Mouse (Mus musculus) ES-E14 (cell line): ENCODE data around the gene Gtf2a1l. TPM values are rescaled to one million over a fixed set of nuclear protein-coding genes. Genes with fewer than 3 reads are reported as not detected.

ENCODE experiments used
- DNase-seq: peaks from one replicate; pipeline ENCODE4 v3.0.0-alpha.2; 2013; ENCODE audit warnings: low read depth, low spot score
- H3K27ac ChIP-seq: 2 replicates; pipeline ENCODE4 v1.5.1; 2012; ENCODE audit warnings: low read depth, mild to moderate bottlenecking, low read length, moderate library complexity, mixed read lengths; ENCODE audit not compliant: poor library complexity, insufficient read depth, severe bottlenecking
- H3K36me3 ChIP-seq: 2 replicates; pipeline ENCODE4 v1.6.1; 2012; ENCODE audit warnings: mild to moderate bottlenecking, low read length, moderate library complexity, mixed read lengths; ENCODE audit not compliant: control insufficient read depth, poor library complexity, insufficient read depth, severe bottlenecking
- H3K4me1 ChIP-seq, 2 experiments: fragments of 150-350 bp in 1 of 2; sonication (generic) in 1 of 2; 2 replicates each; pipeline ENCODE4 v1.6.1; 2012; ENCODE audit warnings: low read length in 2 of 2, mild to moderate bottlenecking in 1 of 2, mixed read lengths in 1 of 2; ENCODE audit not compliant: control insufficient read depth in 2 of 2, insufficient read depth in 2 of 2, poor library complexity in 1 of 2
- H3K4me3 ChIP-seq, 2 experiments: fragments of 150-350 bp in 1 of 2; sonication (generic) in 1 of 2; 2 replicates each; pipeline ENCODE4 v1.5.1; 2012; ENCODE audit warnings: low read length in 2 of 2, low read depth in 1 of 2, mild to moderate bottlenecking in 1 of 2, mixed read lengths in 1 of 2; ENCODE audit not compliant: insufficient read depth in 1 of 2, poor library complexity in 1 of 2, severe bottlenecking in 1 of 2
- H3K9ac ChIP-seq: 2 replicates; pipeline ENCODE4 v1.6.1; 2012; ENCODE audit warnings: low read depth, mild to moderate bottlenecking, low read length, mixed read lengths; ENCODE audit not compliant: poor library complexity, insufficient read depth, severe bottlenecking
- H3K9me3 ChIP-seq: fragments of 150-350 bp; sonication (generic); 2 replicates; pipeline ENCODE4 v1.6.1; 2012; ENCODE audit warnings: low read depth, mild to moderate bottlenecking, low read length; ENCODE audit not compliant: control insufficient read depth, insufficient read depth
- CHD2 ChIP-seq: IDR thresholded peaks from 2 replicates; pipeline ENCODE4 v1.6.1; 2014; ENCODE audit warnings: mild to moderate bottlenecking, low read depth, low read length, inconsistent platforms
- HCFC1 ChIP-seq: IDR thresholded peaks from 2 replicates; pipeline ENCODE4 v1.6.1; 2012; ENCODE audit warnings: low read length, inconsistent platforms, borderline replicate concordance; ENCODE audit not compliant: insufficient read depth
- MAFK ChIP-seq: IDR thresholded peaks from 2 replicates; pipeline ENCODE4 v1.6.1; 2014; ENCODE audit warnings: mild to moderate bottlenecking, low read depth, low read length, inconsistent platforms; ENCODE audit not compliant: insufficient read depth
- ZC3H11A ChIP-seq: IDR thresholded peaks from 2 replicates; pipeline ENCODE4 v1.6.1; 2012; ENCODE audit warnings: low read depth, mild to moderate bottlenecking, inconsistent platforms, low read length, borderline replicate concordance
- ZNF384 ChIP-seq: IDR thresholded peaks from 2 replicates; pipeline ENCODE4 v1.6.1; 2012; ENCODE audit warnings: low read depth, low read length, inconsistent platforms
- in situ Hi-C, 2 experiments: fragments of 600-800 bp; cut with MboI; formaldehyde crosslinking; loops; one replicate each; pipeline ENCODE4 v1.15.1; 2025; ENCODE audit warnings: low sequenced_read_pairs in 2 of 2, inconsistent platforms in 1 of 2; ENCODE audit not compliant: unreplicated experiment in 2 of 2
- total RNA-seq: library from RNA; depleted of rRNA; stranded (reverse); fragments of 300-350 nt; gene quantifications from 2 replicates; pipeline ENCODE4 v1.2.3, GENCODE M21; 2012; rRNA removed

The Gtf2a1l gene
- total RNA-seq, 1 experiment = 0.80 TPM

DNA sequence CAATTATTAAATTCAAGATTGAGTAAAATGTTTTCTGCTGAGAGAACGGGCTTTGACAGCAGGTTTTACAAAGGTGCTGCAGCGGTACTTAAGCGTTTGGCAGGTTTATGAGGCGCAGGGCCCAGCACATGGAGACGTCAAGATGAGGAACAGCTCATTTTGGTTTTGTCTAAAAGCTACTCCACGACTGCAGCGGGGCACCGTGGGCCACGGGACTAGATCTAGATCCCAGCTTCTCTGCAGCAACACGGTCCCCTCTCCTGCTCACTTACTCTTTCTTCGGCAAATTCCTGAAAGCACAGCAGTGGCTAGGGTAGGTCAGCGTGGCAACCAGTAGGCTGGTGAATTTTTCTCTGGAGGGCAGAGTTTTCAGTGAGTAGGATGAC, 85.0 kb downstream of the Gtf2a1l start:
- no peak for DNase-seq
- in situ Hi-C loops = loop anchor here in 1 of 2 experiments (5.0 kb wide), 1 partner anchor 101 kb away; no protein-coding TSS in a partner anchor
- no peak for TF ChIP-seq HCFC1
- no peak for TF ChIP-seq ZC3H11A
- Histone ChIP-seq H3K27ac (no peak overlapping the region), H3K4me1 (peaks cover 0 to 12% of the 10 kb centered on the region in 2 experiments; a peak in 2 of 4 replicates), H3K4me3 (no peak overlapping the region), H3K36me3 (no peaks in the 10 kb centered on the region), H3K9ac (no peak overlapping the region), H3K9me3 (no peaks in the 10 kb centered on the region)

DNA sequence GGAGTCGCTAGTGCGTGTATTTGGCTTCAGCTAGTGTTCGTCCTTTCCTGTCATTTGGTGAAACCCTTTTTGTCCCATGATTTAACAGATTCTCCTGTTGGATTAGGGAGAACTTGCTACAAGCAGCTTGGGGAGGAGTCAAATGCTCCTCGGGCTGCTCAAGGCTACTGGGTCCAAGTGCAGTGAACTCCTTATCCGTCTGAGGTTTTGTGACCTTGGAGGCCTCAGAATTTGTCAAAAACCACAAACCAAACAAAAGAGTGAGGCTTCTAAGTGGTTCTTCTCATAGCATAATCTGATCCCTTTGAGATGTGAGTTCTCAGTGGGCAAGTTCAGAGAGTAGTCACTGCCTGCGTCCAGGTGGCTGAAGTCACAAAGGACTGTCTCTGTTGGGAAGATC, 87.3 kb downstream of the Gtf2a1l start:
- Histone ChIP-seq H3K4me1 (peaks cover 0 to 12% of the 10 kb centered on the region in 2 experiments; a peak in 2 of 4 replicates), H3K9ac (no peak overlapping the region), H3K27ac (no peak overlapping the region), H3K9me3 (no peaks in the 10 kb centered on the region), H3K4me3 (no peak overlapping the region), H3K36me3 (no peaks in the 10 kb centered on the region)
- TF ChIP-seq ZNF384 = no peak
- TF ChIP-seq MAFK = no peak
- no peak for TF ChIP-seq ZC3H11A
- no peak for TF ChIP-seq HCFC1
- no peak for TF ChIP-seq CHD2
- in situ Hi-C loops = no loop called here
- no peak for DNase-seq

DNA sequence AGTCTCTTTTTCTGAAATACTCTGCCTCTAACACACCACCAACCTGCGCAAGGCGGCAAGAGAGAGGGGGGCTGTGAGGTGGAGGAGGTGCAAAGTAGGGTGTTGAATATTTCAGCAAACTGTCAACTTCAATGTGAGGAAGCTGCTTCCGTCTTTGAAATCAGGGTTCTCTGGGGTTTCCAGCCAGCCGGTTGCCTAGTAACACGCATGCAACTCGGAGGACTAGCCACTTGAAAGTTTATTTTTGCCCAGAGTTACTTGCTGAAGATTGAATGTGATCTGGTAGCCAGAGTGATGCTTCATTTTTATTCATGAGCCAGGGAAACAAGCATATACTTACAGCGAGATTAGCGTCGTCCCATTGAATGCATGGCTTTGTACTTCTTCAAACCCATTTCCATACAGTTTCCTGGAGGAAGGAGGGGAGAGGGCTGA, 89.6 kb downstream of the Gtf2a1l start:
- DNase-seq = no peak
- H3K27ac ChIP-seq = no peak overlapping the region
- peaks cover 0 to 6% of the 10 kb centered on the region in 2 experiments; a peak in 1 of 4 replicates for H3K4me1 ChIP-seq

DNA sequence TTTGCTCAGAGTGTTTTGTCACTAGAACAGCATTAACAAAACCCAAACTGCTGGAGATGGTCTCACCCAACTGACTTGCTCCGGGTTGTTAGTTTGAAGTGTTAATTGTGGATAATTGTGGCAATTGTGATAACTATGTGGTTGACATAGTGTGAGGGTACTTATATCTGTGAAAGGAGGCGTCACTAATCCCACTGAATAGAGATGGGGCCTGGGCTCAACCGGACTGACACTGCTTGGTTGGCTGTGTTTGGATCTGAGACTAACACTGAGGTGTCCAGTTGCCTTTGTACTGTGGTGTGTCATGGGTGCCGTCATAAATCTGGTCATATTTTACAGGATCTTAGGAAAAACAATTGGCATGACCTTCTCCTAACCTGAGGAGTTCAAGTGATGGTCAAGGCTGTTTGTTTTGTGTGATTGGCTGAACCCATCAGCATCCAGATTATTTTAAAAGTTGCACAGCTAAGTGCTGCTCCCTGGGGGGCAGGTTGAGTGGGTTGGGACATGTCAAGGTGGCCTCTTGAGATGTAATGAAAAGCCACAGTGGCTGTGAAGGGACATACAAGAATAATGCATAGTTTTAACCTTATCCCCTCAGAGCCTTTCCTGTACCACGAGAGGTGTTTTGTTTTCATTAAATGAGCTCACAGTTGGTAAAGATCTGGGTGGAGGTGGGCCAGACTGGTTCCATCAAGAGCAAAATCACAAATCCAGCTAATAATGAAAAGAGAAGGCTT, 95.1 kb downstream of the Gtf2a1l start:
- TF ChIP-seq ZC3H11A (no peak), HCFC1 (no peak), ZNF384 (no peak), CHD2 (no peak), MAFK (no peak)
- Histone ChIP-seq H3K36me3 (no peaks in the 10 kb centered on the region), H3K9ac (no peak overlapping the region), H3K4me3 (no peak overlapping the region), H3K27ac (no peak overlapping the region), H3K9me3 (no peaks in the 10 kb centered on the region), H3K4me1 (no peaks in the 10 kb centered on the region; a peak in 1 of 4 replicates)
- no peak for DNase-seq
- in situ Hi-C loops = no loop called here

More for the DNA sequence above, 89.6 kb downstream of the Gtf2a1l start:
- Histone ChIP-seq H3K9me3 (no peaks in the 10 kb centered on the region), H3K9ac (no peak overlapping the region), H3K36me3 (no peaks in the 10 kb centered on the region), H3K4me3 (no peak overlapping the region)
- TF ChIP-seq CHD2 = no peak
- no peak for TF ChIP-seq MAFK
- TF ChIP-seq ZC3H11A = no peak
- no peak for TF ChIP-seq ZNF384
- TF ChIP-seq HCFC1 = no peak
- in situ Hi-C loops = no loop called here

DNA sequence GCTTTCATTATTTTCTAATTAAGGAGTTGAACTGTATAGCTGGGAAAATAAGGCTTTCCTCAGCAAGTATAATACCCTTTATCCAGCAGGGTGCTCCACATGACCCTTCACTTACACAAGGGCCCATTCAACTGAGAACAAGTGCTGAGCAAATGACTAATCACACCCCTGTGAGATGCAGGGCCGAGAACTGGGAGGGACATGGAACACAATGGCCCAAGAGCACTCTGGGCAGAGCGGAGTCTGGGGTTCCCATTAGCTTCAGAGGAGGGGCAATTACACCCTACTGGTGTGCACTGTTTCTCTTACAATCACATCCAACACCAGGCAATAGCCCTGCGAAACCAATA, 95.7 kb downstream of the Gtf2a1l start:
- H3K36me3 ChIP-seq = no peaks in the 10 kb centered on the region
- H3K4me3 ChIP-seq = no peak overlapping the region
- TF ChIP-seq HCFC1 (no peak), CHD2 (no peak), ZNF384 (no peak), MAFK (no peak)
- peak; percentile 34 for DNase-seq
- no peaks in the 10 kb centered on the region for H3K9me3 ChIP-seq
- no peak overlapping the region for H3K27ac ChIP-seq
- no peaks in the 10 kb centered on the region; a peak in 1 of 4 replicates for H3K4me1 ChIP-seq
- in situ Hi-C loops = no loop called here
- H3K9ac ChIP-seq = no peak overlapping the region

Other genes starting within 250 kb of the Gtf2a1l start
- gene Foxn2, start 227.9 kb upstream of the Gtf2a1l start, total RNA-seq = 26.6 and 29.7 TPM in 2 replicates
- gene Ppp1r21, start 138.5 kb upstream of the Gtf2a1l start, total RNA-seq = 21.7 and 24.8 TPM in 2 replicates
- gene Ston1, start 71.0 kb upstream of the Gtf2a1l start, total RNA-seq = 4.0 and 4.5 TPM in 2 replicates
- not detected in 2 replicates for gene Lhcgr, start 123.3 kb downstream of the Gtf2a1l start, total RNA-seq